Mouse (Mus musculus) right cerebral cortex, postnatal 10 days (tissue): Measurements from ENCODE around the gene Atp13a1.

Experiments used
- DNase-seq, 2 experiments: peaks; one replicate each; pipeline ENCODE4 v3.0.0; 2021; ENCODE audit warnings: low spot score in 2 of 2

Gene Atp13a1

GRCm38 (mm10) chr8:69799946-69800345 is 9.0 kb downstream of the Atp13a1 start:
- DNase-seq = peak; percentile 18 to 22

- peak in 1 of 2 experiments; percentile 21 for DNase-seq
Measured at GRCm38 (mm10) chr8:69801796-69802195, 10.8 kb downstream of the Atp13a1 start.

GRCm38 (mm10) chr8:69802216-69802615 is 11.3 kb downstream of the Atp13a1 start:
- DNase-seq = peak; percentile 17 to 18

DNA sequence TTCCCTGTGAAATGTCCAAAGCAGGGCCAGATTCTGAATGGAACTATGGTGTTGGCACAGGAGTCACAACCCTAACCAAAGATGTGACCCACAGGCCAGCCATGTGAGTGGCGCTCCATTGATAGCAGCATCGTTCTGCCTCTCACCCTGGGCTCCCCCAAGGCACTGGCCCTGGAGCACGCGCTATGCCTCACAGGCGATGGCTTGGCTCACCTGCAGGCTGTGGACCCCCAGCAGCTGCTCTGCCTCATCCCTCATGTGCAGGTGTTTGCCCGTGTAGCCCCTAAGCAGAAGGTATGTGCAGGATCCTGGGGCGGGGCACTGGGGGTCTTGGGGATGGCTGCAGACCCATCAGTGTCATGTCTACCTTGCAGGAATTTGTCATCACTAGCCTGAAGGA is 12.4 kb downstream of the Atp13a1 start:
- DNase-seq = peak; percentile 19 to 28

- DNase-seq = peak; percentile 18 to 19
Measured at GRCm38 (mm10) chr8:69804537-69804936, 13.6 kb downstream of the Atp13a1 start.

GRCm38 (mm10) chr8:69805086-69805485 is 14.1 kb downstream of the Atp13a1 start:
- peak; percentile 26 to 35 for DNase-seq

GRCm38 (mm10) chr8:69805491-69805890 is 14.5 kb downstream of the Atp13a1 start:
- DNase-seq = peak in 1 of 2 experiments; percentile 26

- DNase-seq = peak; percentile 30 to 36
Measured at GRCm38 (mm10) chr8:69807236-69807635, 16.3 kb downstream of the Atp13a1 start.

DNA sequence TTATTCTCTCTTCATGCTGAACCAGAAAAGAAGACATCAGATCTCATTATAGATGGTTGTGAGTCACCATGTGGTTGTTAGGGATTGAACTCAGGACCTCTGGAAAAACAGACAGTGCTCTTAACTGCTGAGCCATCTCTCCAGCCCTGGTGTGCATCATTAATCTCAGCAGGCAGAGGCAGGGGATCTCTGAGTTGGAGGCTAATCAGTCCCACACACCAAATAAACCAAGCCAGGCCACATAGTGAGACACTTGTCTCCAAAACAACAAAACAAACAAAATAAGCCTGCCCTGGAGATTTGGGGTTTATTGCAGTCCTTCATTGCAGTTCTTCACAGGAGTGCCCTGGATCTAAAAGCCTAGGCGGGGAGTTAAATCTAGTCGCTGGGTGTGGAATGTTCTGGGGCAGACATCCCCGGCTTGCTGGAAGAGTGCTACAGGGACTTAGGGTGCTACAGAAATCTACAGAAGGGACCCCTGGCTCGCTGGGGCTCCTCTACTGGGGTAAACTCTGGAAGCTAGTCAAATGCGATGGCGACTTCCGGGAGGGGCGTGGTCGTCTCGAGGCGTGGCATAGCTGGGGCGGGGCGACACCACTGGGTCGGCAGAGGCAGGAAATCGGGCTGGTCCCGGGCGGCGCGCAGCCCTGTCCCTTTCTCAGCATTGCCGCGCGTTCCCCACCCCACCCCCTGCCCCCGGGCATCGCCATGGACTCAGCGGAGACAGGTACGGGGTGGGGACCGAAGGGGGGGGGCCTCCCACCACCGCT is 17.3 kb downstream of the Atp13a1 start, which contains the start of gene Gmip:
Gene Gmip (plus strand): TSS at position 586 of the 770 bp plus-strand sequence.
- DNase-seq = peak; percentile 75 to 78

DNA sequence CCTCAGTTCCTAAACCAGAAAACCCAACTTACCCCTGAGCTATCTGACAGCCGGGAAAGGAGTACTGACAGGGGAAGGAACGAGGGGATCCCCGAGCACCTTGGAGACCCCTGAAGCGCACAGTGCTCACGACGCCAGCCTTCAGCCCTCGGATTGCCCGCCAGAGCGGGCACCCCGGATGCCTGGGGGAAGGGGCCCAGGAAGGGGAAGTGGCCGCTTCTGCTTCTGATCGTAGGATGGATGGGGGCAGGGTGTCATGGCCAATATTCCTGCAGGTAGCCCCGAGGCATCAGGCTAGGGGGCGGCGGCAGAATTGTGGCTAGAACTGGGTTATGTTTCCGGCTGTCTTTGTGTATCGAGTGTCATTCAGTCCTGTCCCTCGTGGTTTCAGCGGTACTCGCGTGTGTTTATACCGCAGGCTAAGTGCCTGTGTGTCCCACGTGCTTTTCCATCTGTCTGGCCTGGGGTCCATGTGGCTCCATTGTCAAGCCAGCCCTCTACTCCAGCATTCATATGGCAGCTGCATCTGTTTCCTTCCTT is 18.0 kb downstream of the Atp13a1 start:
- DNase-seq = peak; percentile 65 to 80

- DNase-seq = peak in 1 of 2 experiments; percentile 15
Measured at GRCm38 (mm10) chr8:69809820-69810219, 18.9 kb downstream of the Atp13a1 start.

- DNase-seq = no peak
Measured at GRCm38 (mm10) chr8:69814881-69815280, 23.9 kb downstream of the Atp13a1 start.

DNA sequence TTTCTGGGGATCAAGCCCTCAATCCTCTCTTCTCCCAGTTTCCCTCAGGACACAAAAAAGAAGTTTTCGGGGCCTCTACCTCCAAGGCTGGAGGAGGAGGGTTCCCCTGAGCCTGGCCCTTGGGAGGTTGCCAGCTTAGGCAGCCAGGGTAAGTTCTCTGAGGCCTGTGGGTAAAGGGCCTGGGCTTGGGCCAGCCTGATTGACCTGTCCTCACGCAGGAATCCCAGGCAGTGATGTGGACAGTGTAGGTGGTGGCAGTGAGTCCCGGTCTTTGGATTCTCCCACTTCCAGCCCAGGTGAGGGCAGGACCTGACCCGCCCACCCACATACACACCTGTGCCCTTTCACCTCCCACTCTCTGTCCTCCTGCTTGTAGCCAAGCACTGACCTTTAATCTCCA is 24.4 kb downstream of the Atp13a1 start:
- DNase-seq = no peak

- DNase-seq = no peak
Measured at GRCm38 (mm10) chr8:69820466-69820865, 29.5 kb downstream of the Atp13a1 start.

DNA sequence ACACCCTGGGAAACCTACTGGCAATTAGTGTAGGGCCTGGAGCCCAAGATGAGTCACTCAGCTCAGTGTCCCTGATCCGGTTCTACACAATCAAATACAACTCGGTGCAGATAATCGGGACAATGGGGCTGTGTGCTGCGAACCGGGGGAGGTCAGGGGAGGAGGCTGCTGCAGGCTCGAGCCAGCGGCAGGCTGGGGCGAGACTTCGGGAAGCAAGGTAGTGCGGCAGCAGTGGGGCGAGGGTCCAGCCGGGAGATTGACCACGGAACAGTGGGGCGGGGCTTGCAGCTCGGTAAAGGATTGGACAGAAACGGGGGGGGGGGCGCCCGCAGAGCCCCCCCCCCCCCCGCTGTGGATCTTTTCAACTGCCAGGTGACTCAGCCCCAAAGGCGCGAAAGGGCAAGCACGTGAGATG is 31.0 kb downstream of the Atp13a1 start:
- peak in 1 of 2 experiments; percentile 60 for DNase-seq

DNA sequence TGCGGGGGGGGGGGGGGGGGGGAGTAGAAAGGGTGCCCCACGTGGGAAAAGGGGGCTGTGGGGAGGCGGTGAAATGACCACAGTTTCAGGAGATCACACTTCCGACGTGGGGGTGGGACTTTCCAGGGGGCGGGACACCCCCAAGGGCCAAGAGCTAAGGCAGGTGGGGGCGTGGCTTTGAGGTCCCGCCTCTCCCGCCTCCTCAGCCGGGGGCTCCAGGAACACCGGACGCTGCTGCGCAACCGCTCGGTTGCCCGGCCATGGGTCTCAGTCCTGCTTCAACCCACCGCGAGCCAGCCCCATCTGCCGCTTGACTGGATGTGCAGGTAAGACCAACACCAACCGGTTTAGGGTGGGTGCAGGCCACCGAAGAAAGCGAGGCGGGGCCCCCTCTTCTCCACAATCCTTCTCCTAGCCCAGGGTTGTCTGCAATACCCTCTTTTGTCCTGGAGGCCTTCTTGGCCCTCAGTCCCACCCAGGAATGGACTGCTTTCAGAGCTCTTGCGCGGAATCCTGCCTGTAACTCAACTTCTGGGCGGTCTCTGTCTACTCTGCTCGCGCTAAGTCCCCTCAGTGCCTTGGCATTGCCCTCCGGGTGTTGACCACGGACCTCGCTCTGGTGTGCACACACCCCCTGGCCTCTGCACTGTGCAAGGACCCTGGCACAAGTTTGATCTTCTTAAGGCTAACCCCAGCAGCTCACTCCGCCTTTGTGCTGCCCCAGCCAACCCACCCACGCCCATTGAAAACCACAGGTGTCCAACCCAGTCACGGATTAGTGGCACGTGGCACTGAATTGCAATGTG is 31.6 kb downstream of the Atp13a1 start, which contains the start of gene Lpar2:
Gene Lpar2 (plus strand): TSS at position 44 of the 806 bp plus-strand sequence.
- DNase-seq = peak in 1 of 2 experiments; percentile 67

DNA sequence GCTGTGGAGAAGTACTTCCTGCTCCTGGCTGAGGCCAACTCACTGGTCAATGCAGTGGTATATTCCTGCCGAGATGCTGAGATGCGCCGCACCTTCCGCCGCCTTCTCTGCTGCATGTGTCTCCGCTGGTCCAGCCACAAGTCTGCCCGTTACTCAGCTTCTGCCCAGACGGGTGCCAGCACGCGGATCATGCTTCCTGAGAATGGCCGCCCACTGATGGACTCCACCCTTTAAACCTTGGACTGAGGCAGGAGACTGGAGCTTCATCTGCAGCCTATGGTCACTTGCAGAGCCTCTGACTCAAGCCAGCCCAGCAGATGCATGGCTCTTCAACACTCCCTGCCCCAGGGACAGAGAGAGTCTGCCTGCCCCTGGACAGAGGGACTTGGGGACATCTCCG is 35.4 kb downstream of the Atp13a1 start:
- DNase-seq = no peak

- peak; percentile 97 to 99 for DNase-seq
Measured at GRCm38 (mm10) chr8:69832298-69832853, 41.4 kb downstream of the Atp13a1 start, which contains the start of gene Pbx4. TSS of gene Pbx4 (plus strand) at chr8:69832491.

GRCm38 (mm10) chr8:69837057-69837682 is 46.2 kb downstream of the Atp13a1 start:
- no peak for DNase-seq

DNA sequence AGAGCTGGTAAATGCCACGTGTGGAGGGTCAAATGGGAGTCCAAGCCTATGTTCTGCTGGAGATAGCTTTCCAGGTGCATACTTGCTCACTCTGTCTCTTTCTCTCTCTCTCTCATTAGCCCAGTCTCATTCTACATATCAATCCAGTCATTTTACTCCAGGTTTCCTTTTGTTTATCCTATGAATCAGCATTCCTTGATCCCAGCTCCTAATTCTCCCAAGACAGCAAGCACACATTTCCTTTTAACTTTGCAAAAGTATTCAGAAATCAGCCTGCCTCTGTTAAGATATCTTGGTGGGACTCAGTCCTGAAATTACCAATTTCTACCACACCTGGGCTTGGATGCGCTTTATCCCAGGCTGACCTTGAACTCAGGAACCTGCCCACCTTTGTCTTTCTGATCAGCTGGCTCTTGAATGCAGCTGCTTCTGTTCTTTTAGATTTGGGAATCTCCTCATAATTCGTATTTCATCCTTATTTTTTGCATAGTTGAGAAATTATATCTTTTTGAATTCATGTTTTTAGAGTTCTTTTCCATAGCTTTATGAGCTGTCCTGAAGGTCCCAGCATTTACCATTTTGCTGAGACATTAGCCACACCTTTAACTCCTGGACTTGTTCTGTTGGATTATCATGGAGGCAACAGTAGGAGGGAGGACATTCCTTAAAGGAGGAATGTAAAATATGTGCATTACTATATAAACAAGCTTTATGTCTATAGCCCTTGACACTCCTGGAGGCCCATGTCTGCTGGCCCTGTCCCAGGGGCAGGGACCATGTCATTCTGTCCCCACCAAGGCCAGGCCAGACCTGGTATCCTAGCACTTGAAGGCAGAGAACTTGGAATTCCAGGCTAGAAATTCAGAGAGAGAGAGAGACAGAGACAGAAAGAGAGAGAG is 56.5 kb downstream of the Atp13a1 start:
- DNase-seq = no peak
